Mouse (Mus musculus): ENCODE data around the gene Atp11a. TPM values are rescaled to one million over a fixed set of nuclear protein-coding genes. Genes with fewer than 3 reads are reported as not detected.

Gene Atp11a
- polyA plus RNA-seq, 1 experiment = 44.3 TPM

DNA sequence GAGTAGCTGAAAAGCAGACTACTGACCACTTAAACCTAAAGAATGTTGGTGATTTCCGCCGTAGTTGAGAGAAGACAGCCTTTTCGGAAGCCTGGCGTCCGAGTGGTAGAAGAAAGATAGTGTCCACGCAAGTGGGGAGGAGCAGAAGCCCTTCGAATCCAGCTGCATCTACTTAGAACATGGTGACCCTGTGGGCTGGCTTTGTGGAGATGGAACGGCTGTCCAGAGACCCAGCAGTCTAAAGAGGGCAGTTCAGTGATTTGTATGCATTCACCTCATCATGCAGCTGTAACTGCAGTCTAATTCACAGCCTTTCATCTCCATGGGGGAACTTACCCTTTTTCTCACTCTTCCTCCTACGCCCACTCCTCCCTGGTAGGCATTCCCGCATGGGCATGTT is 44.8 kb downstream of the Atp11a start:
- Histone ChIP-seq H3K4me3 (ENCODE audit: insufficient read depth, low read length) (no peak overlapping the region), H3K27ac (ENCODE audit: insufficient read depth, low read length) (no peak overlapping the region), H3K4me1 (ENCODE audit: control insufficient read depth, insufficient read depth, low read length) (no peaks in the 10 kb centered on the region)
- TF ChIP-seq POLR2A (IDR thresholded peaks at IDR 0.05; ENCODE audit: extremely low read depth, insufficient read depth, low read length) = no peak
- TF ChIP-seq CTCF (IDR thresholded peaks at IDR 0.05; ENCODE audit: extremely low read depth, insufficient read depth, low read length) = no peak

DNA sequence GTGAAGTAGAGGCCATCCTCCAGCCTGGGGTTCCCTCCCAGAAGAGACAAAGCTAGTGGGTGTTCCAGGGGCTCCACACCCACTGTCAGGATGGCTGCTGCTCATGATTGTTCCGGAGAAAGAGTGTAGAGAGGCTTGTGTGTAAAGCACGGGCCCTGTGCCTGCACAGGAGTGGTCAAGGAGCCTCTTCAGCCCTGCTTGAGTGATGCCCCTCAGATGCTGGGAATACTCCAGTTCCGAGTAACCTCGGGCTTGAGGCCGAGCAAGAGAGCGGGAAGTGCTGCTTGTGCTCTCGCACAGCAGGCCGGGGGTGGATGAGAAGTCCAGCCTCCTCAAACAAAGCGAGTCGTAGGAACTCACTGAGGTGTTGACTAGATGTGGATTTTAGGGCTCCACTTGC is 46.3 kb downstream of the Atp11a start:
- no peak for TF ChIP-seq POLR2A (IDR thresholded peaks at IDR 0.05; ENCODE audit: extremely low read depth, insufficient read depth, low read length)
- no peak for TF ChIP-seq CTCF (IDR thresholded peaks at IDR 0.05; ENCODE audit: extremely low read depth, insufficient read depth, low read length)
- H3K4me1 ChIP-seq (ENCODE audit: control insufficient read depth, insufficient read depth, low read length) = no peaks in the 10 kb centered on the region
- no peak overlapping the region for H3K27ac ChIP-seq (ENCODE audit: insufficient read depth, low read length)
- H3K4me3 ChIP-seq (ENCODE audit: insufficient read depth, low read length) = no peak overlapping the region

DNA sequence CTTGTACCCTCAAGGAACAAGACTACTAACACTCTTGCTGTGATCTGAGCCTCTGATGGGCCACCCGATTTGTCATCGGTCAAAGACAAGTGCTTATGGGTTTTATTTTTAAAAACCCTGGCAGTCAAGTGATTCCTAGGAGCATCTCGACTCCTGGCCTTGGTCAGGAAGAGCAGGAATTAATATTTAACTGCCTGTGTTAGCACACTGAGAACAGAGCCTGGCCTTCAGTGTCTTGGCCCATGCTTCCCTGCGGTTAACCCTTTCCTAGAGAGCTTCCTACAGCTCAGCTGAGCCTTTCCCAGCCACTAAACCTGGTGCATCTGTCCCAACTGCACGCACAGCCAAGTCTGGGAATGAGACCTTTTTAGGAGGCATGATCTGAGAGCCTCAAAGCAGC is 48.1 kb downstream of the Atp11a start:
- Histone ChIP-seq H3K27ac (ENCODE audit: insufficient read depth, low read length) (no peak overlapping the region), H3K4me3 (ENCODE audit: insufficient read depth, low read length) (no peak overlapping the region), H3K4me1 (ENCODE audit: control insufficient read depth, insufficient read depth, low read length) (no peaks in the 10 kb centered on the region)
- TF ChIP-seq CTCF (IDR thresholded peaks at IDR 0.05; ENCODE audit: extremely low read depth, insufficient read depth, low read length) = no peak
- no peak for TF ChIP-seq POLR2A (IDR thresholded peaks at IDR 0.05; ENCODE audit: extremely low read depth, insufficient read depth, low read length)

- Histone ChIP-seq H3K27ac (ENCODE audit: insufficient read depth, low read length) (no peak overlapping the region), H3K4me1 (ENCODE audit: control insufficient read depth, insufficient read depth, low read length) (no peaks in the 10 kb centered on the region), H3K4me3 (ENCODE audit: insufficient read depth, low read length) (no peak overlapping the region)
- no peak for TF ChIP-seq CTCF (IDR thresholded peaks at IDR 0.05; ENCODE audit: extremely low read depth, insufficient read depth, low read length)
- TF ChIP-seq POLR2A (IDR thresholded peaks at IDR 0.05; ENCODE audit: extremely low read depth, insufficient read depth, low read length) = no peak
Observed at GRCm38 (mm10) chr8:12805569-12805968, 48.8 kb downstream of the Atp11a start.

DNA sequence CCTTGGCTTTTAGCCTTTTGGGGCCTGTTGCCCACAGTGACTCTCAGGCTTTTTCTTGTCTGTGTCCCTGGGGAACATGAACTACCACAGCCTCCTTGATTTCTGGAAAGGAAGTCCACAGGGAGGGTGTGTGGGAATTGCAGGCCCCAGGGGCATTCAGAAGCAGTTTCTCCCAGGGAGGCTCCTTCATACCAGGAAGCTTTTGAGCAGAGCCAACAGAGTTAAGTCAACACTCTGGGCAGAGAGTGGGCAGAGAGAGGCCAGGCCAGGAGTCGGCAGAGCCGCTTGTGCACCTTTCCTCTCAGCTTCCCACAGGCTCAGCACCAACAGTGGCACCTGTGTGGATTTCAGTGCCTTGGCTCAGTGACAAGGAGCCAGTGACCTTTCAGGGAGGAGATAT is 51.2 kb downstream of the Atp11a start:
- Histone ChIP-seq H3K4me1 (ENCODE audit: control insufficient read depth, insufficient read depth, low read length) (no peaks in the 10 kb centered on the region), H3K27ac (ENCODE audit: insufficient read depth, low read length) (no peak overlapping the region), H3K4me3 (ENCODE audit: insufficient read depth, low read length) (no peak overlapping the region)
- TF ChIP-seq POLR2A (IDR thresholded peaks at IDR 0.05; ENCODE audit: extremely low read depth, insufficient read depth, low read length) = no peak
- no peak for TF ChIP-seq CTCF (IDR thresholded peaks at IDR 0.05; ENCODE audit: extremely low read depth, insufficient read depth, low read length)

GRCm38 (mm10) chr8:12809516-12809915 is 52.7 kb downstream of the Atp11a start:
- no peak overlapping the region for H3K4me3 ChIP-seq (ENCODE audit: insufficient read depth, low read length)
- TF ChIP-seq POLR2A (IDR thresholded peaks at IDR 0.05; ENCODE audit: extremely low read depth, insufficient read depth, low read length) (no peak), CTCF (IDR thresholded peaks at IDR 0.05; ENCODE audit: extremely low read depth, insufficient read depth, low read length) (no peak)
- H3K4me1 ChIP-seq (ENCODE audit: control insufficient read depth, insufficient read depth, low read length) = no peaks in the 10 kb centered on the region
- H3K27ac ChIP-seq (ENCODE audit: insufficient read depth, low read length) = no peak overlapping the region

DNA sequence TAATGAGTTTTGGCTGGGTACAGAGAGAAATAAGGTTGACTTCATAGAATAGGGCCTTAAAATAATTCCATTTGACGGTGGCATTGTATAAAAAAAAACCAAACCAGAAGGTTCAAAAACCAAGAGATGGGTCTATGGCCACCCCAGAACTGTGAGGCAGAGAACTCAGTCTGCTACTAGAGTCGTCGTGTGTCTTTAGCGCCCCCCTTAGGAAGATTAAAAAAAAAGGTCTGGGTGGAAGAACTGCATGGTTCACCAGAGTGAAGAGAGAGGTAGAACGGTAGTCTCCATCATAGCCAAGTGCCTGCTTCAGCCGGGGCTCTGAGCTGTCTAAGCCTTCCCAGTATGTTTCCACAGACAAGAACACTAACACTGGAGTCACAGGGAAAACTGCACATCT is 54.4 kb downstream of the Atp11a start:
- Histone ChIP-seq H3K27ac (ENCODE audit: insufficient read depth, low read length) (no peak overlapping the region), H3K4me1 (ENCODE audit: control insufficient read depth, insufficient read depth, low read length) (no peaks in the 10 kb centered on the region), H3K4me3 (ENCODE audit: insufficient read depth, low read length) (no peak overlapping the region)
- TF ChIP-seq POLR2A (IDR thresholded peaks at IDR 0.05; ENCODE audit: extremely low read depth, insufficient read depth, low read length) (no peak), CTCF (IDR thresholded peaks at IDR 0.05; ENCODE audit: extremely low read depth, insufficient read depth, low read length) (peak; percentile 33; the same call in 1 of the 2 replicates)

- no peak for TF ChIP-seq CTCF (IDR thresholded peaks at IDR 0.05; ENCODE audit: extremely low read depth, insufficient read depth, low read length)
- TF ChIP-seq POLR2A (IDR thresholded peaks at IDR 0.05; ENCODE audit: extremely low read depth, insufficient read depth, low read length) = no peak
- H3K4me3 ChIP-seq (ENCODE audit: insufficient read depth, low read length) = no peak overlapping the region
- no peak overlapping the region for H3K27ac ChIP-seq (ENCODE audit: insufficient read depth, low read length)
- H3K4me1 ChIP-seq (ENCODE audit: control insufficient read depth, insufficient read depth, low read length) = no peaks in the 10 kb centered on the region
Observed at GRCm38 (mm10) chr8:12816412-12816811, 59.6 kb downstream of the Atp11a start.

DNA sequence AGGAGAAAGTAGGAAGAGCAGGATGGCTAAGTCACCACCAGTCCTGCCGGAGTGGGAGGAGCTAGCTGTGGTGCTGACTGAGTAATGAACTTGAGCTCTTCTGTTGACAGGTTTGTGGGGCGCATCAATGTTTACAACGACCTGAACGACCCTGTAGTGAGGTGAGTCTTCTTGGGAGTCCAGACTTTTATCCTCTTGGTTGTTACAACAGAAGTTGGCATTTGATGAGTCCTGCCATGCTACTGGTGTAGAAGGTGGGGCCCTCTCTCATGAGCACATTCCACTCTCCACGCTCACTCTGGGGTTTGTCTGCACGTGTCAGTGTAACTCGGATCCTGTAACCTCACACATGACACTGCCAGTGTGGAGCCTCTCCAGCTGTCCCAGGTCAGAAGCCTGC is 66.1 kb downstream of the Atp11a start:
- Histone ChIP-seq H3K27ac (ENCODE audit: insufficient read depth, low read length) (no peak overlapping the region), H3K4me1 (ENCODE audit: control insufficient read depth, insufficient read depth, low read length) (no peaks in the 10 kb centered on the region), H3K4me3 (ENCODE audit: insufficient read depth, low read length) (no peak overlapping the region)
- no peak for TF ChIP-seq POLR2A (IDR thresholded peaks at IDR 0.05; ENCODE audit: extremely low read depth, insufficient read depth, low read length)
- TF ChIP-seq CTCF (IDR thresholded peaks at IDR 0.05; ENCODE audit: extremely low read depth, insufficient read depth, low read length) = no peak

DNA sequence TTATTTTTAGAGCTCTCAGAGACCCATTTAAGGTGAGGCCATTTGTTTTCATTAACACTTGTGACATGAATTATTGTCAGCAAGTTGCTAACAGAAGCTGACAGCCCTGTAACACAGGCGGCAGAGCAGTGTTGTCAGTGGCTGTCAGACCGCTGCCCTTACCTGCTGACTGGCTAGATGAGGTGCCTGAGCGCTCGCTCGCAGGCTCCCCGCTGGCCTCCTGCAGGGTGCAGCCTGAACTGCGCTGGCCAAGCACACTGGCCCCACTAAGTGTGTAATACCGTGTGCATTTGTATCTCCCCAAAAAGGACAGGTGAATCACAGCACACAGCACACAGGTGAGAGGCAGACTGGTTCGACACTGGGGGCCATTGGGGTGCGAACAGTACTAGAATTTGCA is 67.7 kb downstream of the Atp11a start:
- TF ChIP-seq POLR2A (IDR thresholded peaks at IDR 0.05; ENCODE audit: extremely low read depth, insufficient read depth, low read length) (no peak), CTCF (IDR thresholded peaks at IDR 0.05; ENCODE audit: extremely low read depth, insufficient read depth, low read length) (no peak)
- no peaks in the 10 kb centered on the region for H3K4me1 ChIP-seq (ENCODE audit: control insufficient read depth, insufficient read depth, low read length)
- no peak overlapping the region for H3K4me3 ChIP-seq (ENCODE audit: insufficient read depth, low read length)
- H3K27ac ChIP-seq (ENCODE audit: insufficient read depth, low read length) = no peak overlapping the region

GRCm38 (mm10) chr8:12825236-12825635 is 68.4 kb downstream of the Atp11a start:
- Histone ChIP-seq H3K4me1 (ENCODE audit: control insufficient read depth, insufficient read depth, low read length) (no peaks in the 10 kb centered on the region), H3K4me3 (ENCODE audit: insufficient read depth, low read length) (no peak overlapping the region), H3K27ac (ENCODE audit: insufficient read depth, low read length) (no peak overlapping the region)
- TF ChIP-seq CTCF (IDR thresholded peaks at IDR 0.05; ENCODE audit: extremely low read depth, insufficient read depth, low read length) = no peak
- TF ChIP-seq POLR2A (IDR thresholded peaks at IDR 0.05; ENCODE audit: extremely low read depth, insufficient read depth, low read length) = no peak

Data from cortical plate, adult 2 months (tissue).